Mouse (Mus musculus) mature B cell (primary cell): Measurements from ENCODE around the gene Tvp23b.

Experiments used
- in situ Hi-C: fragments of 300-500 bp; cut with MboI; formaldehyde crosslinking; loops from 2 replicates; pipeline ENCODE4 v1.14.3; 2019

Tvp23b gene

DNA sequence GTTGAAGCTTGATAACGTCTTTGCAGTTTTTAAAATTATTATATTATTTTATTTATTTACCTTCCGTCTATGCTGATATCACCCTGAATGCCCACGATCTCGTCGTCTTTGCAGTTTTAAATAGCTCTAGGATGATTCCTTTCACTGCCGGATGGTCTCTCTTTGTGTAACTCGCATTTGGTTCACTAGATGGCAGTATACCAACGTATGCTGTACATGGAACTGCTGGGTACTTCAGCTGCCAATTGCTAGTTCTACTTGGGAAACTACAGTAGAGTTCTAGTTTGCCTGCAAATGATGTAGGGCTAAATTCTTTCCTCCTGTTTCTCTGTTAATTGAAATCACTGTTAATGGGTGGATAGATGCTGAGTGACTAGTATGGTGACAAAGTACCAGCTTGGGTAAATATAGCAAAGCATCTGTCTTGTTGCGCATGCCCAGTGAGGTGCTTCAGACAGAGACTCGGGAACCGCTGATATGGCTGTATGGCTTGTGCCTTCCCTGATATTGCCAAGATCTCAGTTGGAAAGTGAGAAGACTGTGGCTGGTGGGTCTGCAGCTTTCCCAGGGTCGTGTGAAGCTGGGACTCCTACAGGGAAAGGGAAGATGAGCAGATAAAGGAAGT lies 22.6 kb downstream of the Tvp23b start:
- in situ Hi-C loops: loop anchor here (25.0 kb wide), 1 partner anchor 235 kb away; the partner anchor contains the start of gene Pmp22

DNA sequence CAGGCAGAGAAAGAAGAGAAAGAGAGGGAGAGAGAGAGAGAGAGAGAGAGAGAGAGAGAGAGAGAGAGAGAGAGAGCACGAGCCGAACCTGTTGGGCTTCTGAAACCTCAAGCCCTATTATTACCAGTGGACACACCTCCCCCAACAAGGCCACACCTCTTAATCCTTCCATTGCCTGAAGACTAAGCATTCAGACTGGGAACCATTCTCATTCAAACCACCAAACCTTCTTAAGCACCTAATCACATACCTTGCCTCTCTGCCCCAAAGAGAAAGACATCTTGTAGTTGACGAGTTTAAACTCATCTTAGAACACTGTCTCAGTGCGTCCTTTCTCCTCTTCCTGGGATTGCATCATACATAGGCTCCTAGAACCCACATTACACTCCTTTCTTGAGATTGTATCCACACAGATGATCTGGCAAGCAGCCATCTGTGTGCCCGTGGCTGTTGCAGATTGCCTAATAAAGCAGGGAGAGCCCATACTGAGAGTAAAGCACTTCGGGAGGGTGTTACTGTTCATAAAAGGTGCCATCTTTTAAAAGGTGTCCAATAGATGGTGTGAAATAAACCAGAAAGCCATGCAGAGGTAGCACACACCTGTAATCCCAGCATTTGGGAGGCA lies 24.7 kb downstream of the Tvp23b start:
- in situ Hi-C loops: loop anchor here (25.0 kb wide), 1 partner anchor 233 kb away; the partner anchor contains the start of gene Pmp22

DNA sequence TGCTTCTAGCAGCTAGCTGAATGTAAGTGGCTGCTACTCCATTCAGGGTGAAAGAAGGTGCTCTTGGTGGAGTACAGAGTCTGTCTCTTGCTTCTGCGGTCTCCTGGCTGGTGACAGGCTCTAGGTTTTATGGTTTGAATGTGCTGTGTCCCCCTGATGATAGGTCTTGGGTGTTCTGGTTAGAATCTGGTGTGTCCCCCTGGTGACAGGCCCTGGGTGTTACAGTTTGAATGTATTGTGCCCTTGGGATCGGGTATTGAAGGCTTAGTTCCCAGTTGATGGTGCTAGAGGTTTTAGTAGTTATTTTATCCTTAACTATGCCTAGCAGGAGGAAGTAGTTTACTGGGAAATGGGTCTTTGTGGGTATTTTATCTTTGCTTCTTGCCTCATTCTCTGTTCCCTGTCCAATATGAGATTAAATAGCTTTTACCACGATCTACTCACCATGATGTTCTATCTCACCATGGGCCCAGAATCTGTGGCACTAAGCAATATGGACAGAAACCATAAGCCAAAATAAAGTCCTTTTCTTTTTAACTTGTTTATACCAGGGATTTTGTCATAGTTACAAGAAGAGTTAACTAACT lies 30.6 kb downstream of the Tvp23b start:
- in situ Hi-C loops: loop anchor here (25.0 kb wide), 1 partner anchor 227 kb away; the partner anchor contains the start of gene Pmp22

DNA sequence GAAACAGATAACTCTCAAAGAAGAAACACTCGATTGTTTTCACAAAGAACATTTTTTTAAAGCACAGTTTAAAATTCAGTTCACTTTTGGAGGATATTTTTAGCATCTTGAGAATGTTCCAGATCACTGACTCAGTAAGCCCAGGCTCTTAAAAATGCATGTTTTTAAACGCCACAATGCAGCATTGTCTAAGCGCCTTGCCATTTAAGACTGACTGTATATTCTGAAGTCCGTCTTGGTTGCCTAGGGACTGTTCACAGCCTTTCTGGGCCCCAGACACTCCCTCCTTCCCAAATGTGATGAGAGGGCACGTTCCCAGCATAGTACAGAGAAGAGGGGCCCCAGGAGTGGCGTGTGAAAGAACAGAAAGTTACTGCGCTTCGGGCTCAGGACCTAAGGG lies 32.1 kb downstream of the Tvp23b start:
- in situ Hi-C loops: loop anchor here (25.0 kb wide), 1 partner anchor 226 kb away; the partner anchor contains the start of gene Pmp22

DNA sequence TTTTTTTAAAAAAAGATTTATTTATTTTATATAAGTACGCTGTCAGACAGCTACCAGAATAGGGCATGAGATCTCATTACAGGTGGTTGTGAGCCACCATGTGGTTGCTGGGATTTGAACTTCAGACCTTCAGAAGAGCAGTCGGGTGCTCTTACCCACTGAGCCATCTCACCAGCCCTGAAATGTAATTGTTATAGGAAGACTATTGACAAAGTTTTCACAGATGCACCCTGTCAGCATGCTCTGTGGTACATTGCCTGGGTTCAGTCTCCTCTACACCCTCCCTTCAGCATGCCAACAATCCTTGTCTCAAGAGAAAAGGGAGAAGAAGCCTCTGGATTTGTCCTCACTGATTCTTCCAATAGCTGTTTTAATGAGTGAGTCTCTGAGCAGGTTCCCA lies 33.9 kb downstream of the Tvp23b start:
- in situ Hi-C loops: loop anchor here (25.0 kb wide), 1 partner anchor 224 kb away; the partner anchor contains the start of gene Pmp22

DNA sequence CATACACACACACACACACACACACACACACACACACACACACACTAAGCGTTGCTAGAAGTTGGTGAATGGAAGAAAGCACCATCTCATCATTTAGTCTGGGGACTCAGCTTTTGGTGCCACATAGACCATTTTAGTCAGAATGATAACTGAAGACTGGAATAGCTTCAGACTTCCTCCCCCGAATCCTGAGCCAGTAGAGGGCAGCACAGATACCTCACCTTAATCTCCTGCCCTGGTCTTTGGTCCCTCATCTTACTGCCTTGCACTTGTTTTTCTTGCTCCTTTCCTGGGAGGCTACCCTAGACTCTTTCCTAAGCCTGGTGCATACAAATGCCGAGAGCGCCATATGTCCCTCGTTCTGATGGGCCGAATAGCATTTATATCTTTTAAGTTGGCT lies 35.3 kb downstream of the Tvp23b start:
- in situ Hi-C loops: loop anchor here (25.0 kb wide), 1 partner anchor 223 kb away; the partner anchor contains the start of gene Pmp22

DNA sequence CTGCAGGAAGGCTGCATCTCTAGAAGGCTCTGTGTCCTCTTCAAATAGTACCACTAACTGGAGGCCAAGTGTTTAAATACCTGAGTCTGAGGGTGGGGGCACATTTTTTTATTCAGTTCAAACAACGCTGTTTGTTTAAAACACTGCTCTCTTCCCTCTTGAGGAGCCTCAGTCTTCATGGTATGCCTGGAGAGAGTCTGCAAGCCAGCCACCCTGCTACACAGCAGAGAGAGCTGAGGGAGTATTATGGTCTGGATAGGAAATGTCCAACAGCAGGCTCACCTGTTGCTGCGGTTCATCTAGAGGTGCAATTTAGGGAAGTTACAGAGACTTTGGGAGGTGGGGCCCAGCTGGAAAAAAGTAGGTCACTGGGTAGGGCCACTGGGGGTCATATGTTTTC lies 36.2 kb downstream of the Tvp23b start:
- in situ Hi-C loops: loop anchor here (25.0 kb wide), 1 partner anchor 222 kb away; the partner anchor contains the start of gene Pmp22

DNA sequence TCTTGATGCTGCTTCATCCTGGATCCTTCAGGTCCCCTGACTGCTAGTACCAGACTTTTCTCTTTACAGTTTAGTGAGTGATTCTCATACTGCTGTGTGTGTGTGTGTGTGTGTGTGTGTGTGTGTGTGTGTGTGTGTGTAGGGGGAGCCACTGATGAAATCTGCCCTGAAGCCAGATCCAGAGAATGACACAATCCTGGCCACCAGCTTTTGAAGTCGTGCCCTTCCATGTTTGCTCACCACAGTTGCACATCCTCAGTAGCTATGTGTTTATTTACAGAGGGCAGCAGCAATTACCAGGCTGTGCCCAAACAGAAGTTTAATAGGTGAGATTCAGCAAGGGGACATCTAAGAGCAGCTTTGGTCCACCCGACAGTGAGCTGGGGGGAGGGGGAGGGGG lies 37.5 kb downstream of the Tvp23b start:
- in situ Hi-C loops: loop anchor here (25.0 kb wide), 1 partner anchor 221 kb away; the partner anchor contains the start of gene Pmp22

DNA sequence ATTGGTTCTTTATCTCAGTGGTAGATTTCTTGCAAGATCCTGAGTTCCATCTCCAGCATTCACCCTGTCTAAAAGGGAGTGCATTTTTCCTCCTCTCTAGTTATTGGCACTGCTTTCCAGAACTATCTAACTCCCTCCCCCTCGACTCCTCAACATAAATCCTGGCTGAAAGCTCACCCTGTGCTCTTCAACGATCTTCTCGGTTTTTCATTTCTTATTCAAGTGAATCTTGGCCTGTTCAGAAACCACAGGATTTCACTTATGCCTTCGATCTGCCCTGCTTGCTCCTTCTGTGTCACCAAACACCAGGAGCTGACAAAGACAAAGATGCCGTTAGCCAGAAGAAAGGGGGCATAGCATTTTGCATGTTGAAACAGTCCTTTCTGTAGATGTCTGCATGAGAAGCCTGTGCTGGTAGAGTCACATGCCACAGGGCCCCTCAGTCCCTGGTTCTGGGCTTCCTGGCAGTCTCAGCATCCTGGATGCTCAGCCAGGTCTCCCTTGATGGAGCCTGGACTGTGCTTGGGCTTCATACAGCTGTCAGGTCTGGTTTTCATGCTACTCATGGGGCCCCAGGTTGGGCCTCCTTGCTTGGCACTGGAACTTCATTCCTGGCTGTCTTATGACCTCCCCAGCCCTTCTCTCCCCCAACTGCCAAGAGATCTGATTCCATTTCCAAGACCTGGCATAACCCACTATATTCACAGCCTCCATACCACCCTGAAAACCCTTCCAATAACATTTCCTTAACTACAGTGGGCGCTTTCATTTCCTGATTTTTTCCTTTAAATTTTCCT lies 40.9 kb downstream of the Tvp23b start:
- in situ Hi-C loops: loop anchor here (25.0 kb wide), 1 partner anchor 217 kb away; the partner anchor contains the start of gene Pmp22

DNA sequence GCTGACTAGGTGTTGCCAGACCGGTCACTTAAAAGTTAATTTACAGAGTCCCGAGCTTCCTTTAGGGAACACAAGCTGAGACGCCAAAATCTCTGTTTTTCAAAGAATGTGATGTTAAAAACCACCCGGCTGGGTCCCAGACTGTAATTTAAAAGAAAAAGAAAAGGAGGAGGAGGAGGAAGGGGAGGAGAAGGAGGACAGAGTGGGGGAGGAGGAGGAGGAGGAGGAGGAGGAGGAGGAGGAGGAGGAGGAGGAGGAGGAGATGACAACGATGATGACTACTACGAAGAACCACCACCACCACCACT lies 41.4 kb downstream of the Tvp23b start:
- in situ Hi-C loops: loop anchor here (25.0 kb wide), 1 partner anchor 217 kb away; the partner anchor contains the start of gene Pmp22

DNA sequence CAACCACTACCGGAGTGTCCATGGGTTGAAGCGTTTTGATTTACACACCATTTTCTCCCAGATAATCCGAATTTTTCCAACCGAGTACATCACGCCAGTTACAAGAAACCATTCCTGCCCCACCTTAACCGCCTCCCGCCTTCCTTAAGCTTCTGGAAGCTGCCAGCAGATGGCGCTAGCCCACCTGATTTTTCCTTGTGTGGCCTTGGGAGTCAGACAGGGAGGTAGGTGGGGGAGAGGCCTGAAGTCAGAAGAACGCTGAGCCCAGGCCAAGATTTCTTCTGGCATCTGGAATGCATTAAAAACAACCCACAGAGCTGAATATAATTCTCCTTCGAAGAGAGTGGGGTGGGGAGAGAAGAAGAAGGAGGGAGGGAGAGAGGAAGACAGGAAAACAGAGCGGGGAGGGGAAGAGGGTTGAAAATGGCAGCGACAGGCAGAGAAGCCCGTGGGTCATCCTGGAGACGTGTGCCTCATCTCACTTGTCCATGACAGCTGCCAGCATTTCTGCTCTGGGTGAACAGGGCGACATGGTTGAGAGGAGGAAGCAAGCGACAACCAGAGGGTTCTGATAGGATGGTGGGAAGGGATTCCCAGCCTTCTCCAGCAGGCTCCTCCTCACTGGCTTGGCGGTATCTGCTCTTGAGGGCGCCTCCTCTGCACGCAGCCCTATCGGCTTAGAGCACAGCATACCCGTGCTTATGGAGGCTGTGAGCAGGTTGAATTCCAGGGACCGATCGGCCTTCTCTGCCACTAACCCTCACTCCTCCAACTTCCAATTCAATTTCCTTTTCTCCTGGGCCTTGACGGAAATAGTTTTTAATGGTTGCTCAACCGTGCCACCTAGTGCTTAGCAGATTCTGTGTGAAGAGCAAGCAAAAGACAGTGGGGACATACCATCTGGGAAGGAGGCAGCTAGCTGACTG lies 42.1 kb downstream of the Tvp23b start:
- in situ Hi-C loops: loop anchor here (25.0 kb wide), 1 partner anchor 216 kb away; the partner anchor contains the start of gene Pmp22

DNA sequence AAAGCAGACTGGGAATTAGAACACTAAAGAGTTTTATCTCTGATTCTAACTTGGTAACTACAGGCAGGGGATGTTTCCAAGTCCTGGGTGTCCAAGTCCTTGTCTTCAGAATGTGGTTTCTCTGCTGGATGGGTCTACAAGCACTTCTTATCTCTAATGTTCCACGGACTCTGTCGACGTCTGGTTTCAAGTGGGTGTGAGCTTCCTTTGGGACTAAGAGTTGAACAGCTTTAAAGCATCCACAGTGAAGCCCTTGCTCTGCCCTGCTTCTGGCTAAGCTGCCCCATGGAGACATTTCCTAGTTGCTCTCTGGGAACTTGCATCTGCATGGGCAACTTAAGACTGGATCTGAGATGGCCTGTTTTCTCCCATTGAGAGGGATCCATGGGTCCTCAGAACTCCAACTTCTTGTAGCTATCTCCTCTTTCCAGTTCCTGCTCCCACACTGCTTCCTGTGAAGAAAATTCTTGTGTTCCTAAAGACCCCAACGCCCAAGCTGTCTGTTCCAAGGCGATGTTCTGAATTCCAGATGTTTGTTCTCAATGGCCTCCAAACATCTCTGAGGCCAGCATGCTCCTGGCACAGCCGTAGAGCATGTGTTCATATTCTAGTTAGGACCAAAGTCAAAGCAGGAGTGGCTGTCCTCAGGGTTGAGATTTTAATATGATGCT lies 45.0 kb downstream of the Tvp23b start:
- in situ Hi-C loops: loop anchor here (25.0 kb wide), 1 partner anchor 213 kb away; the partner anchor contains the start of gene Pmp22

DNA sequence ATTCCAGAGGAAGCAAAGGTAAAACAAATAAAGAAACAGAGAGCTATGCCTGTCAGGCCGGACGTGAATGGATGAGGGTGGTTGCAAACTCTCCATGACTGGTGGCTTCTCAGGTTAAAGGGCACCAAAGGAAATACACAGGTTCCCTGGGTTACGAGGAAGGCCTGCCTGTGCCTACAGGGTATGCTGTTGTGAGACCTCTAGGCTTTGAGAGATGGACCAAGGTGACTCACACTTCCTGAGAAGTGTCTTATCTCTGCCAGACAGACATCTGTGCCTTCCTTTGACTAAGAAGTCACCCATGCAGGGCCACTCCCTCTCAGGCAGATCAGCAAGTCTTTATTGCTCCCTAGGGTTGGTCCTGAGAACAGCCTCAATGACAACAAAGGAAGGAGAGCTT lies 50.5 kb downstream of the Tvp23b start:
- in situ Hi-C loops: no loop called here

DNA sequence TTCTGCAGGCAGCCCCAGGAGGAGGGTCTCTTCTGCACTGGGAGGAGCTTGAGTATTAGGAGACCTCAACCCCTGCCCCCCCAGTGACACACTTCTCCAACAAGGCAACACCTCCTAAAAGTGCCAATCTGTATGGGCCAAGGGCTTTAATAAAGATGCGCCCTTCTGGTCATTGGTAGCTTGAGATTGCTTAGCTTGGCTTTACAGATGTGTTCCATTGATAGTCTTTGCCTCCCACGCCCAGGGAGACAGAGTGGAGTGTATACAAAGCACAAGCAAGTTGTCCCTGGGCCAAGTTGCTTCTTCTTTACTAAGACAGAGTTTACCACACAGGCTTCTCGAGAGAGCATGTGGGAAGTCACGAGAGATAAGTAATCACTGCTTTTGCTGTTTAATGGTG lies 51.3 kb downstream of the Tvp23b start:
- in situ Hi-C loops: no loop called here

DNA sequence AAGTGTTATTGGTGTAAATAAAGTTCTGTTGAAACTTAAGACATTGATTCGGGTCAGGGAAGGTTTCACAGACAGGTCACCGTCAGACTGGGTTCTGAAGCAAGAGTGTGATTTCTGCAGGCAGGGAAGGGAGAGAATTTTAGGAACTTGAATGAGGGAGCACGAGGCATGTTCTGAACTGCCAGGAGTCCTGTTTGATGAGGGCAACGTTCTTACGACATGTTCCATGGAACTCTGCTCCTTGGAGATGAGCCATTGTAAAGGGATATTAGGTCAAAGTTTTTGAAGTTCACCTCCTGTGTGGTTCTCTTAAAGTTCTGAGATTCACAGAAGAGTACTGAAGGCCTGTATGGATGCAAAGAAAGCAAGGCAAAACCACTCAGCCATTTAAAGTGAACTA lies 51.9 kb downstream of the Tvp23b start:
- in situ Hi-C loops: no loop called here

DNA sequence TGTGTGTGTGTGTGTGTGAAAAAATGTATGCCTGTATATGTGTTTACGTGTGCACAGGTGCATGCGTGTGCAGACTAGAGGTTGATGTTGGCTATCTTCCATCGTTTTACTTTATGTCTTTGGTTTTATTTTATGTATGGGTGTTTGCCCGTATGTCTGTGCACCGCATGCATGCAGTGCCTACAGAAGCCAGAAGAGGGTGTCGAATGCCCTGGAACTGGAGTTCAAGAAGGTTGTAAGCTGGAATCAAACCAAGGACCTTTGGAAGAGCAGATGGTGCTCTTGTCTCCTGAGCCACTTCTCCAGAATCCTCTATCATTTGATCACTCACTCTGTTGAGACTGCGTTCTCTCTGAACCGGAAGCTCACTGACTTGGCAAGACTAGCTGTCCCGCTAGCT lies 53.8 kb downstream of the Tvp23b start:
- in situ Hi-C loops: no loop called here

DNA sequence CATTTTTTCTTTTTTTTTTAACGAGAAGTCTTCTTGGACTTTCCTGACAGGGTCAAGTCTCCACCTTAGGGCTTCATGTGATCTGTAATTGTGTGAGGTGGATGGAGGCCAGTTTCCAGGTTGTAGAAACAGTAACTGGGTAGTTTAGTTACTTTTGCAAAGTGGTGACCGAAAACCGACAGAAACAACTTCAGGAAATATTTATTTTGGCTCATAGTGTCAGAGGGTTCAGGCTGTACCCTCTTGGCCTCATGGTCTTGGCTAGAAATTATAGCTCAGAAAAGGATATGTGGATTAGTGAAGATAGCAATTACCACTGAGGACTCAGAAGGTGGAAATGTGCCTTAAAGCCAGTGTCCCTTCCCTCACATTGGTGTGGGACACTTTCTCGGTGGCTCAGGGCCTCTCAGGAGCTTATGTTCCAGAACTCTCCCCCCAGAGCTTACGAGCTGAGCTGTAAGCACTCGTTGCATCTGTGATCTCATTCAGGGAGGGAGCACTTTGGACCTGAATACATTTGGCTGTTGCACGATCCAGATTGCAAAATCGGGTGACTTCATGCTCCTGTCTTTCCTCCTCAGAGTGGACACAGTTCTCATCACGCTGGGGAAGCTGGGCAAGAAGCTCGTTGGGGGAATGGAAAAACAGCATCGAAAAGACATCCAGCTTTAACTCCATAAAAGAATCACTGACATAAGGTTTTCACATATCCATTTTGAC lies 55.7 kb downstream of the Tvp23b start:
- in situ Hi-C loops: no loop called here

DNA sequence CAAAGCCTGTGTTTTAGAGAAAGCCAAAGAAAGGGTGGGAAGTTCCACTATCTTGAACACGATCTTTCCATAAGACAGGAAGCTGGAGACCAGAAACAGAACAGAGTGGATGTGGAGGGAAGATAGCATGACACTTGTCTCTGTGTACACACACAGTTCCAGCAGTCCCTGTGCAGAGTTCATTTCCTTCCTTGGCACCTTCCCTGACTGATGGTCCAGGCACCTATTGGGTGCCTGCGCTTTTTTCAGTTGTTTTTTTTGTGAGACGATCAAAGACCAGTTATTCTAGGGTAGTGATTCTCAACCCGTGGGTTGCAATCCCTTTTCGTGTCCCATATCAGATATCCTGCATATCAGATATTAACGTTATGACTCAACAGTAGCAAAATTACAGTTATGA lies 58.7 kb downstream of the Tvp23b start:
- in situ Hi-C loops: no loop called here

DNA sequence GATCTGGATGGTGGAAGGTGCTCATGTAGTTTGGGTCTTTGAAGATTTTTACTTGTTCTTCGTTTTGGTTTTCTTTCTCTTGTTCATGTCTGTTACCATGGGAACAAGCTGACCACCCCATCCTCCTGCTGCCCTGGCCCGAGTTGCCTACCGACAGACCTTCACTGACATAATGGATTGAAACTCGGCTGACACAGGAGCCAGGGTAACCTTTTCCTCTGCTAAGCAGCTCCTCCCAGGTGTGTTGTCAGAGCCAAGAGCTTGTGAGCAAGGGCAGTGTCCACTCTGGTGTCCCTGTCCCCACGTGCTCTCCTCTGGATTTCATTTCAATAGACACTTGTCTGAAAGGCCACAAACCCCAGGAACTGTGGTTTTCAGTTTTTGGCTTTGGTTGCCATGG lies 59.7 kb downstream of the Tvp23b start:
- in situ Hi-C loops: no loop called here

DNA sequence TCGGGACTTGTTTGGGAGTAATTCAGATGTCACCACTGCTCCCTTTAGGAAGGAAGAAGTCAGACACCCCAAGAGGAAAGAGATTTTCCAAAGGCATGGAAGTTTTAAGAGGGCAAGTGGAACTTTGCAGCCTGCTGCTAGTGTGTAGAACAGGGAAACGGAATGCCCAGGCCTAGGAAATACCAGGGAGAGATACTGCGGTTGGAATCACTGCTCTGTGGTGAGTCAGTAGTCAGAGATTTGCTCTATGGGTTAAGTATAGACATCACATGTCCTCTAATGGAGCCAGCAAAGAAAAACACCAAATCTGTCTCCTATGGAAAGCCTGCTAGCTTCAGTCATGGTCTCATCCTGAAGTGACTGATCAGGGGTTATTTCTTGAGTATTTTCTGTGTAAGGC lies 60.9 kb downstream of the Tvp23b start:
- in situ Hi-C loops: no loop called here
